Mouse (Mus musculus): ENCODE data around the gene Gm43191.
"Not testable (repeated sequence)": the region's sequence is repeated elsewhere in the genome, so short reads cannot be mapped to it uniquely, and the experiment has no call there.

Gene Gm43191

DNA sequence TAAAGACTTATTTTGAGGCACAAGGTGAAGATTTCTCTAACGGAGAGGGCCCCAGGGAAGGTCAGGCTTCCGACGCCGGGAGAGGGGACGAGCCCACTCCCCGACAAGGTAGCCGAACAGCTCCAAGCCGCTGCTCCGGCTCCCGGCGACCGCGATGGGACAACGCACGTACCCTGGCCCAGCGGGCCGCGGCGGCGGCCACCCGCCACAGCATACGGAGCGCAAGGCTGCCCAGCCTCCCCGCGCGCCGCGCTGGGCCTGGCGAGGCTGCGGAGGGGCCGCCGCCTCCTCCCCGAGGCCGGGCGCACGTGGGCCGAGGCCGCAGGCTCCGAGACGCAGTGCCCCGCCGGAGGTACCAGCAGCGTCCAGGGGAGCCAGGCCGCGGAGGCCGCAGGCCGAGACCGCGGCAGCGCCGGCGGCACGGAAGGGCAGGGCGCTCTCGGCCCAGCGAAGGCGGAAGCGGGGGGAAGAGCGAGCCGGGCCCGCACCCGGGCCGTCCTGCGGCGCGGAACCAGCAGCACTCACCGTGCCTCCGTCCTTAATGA is 19.1 kb downstream of the Gm43191 start:
- peak in 1 of 2 experiments; percentile 19 for DNase-seq (ENCODE audit: low spot score in 2 of 2)

DNA sequence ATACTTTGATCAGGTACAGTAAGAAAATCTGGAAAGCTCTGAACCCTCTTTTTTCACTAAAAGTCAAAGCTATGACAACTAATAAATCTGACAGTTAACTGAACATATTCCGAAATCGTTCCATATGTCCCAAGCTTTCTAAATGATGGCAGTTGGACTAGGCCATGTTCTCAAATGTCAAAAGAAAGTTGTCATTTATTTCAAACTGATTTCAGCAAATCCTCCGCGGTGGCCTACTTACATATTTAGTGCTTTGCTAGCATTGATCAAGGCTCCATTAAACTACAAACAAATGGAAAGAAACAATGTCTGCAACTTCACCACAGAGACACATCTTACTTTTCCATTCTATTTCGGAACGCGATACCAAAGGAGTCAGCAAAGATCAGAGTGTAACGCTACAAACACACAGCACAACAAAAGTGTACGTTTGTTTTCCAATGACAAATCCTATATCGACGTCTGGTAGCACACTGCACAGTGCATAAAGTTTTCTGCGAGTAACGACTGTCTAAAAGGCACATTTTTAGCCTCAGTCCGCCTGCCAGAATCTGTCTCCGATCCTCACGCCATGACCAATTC is 19.7 kb downstream of the Gm43191 start:
- no peak for DNase-seq (ENCODE audit: low spot score in 2 of 2)

GRCm38 (mm10) chr3:116659856-116660430 is 21.1 kb downstream of the Gm43191 start:
- DNase-seq (ENCODE audit: low spot score in 2 of 2), result no peak

GRCm38 (mm10) chr3:116658928-116659565 is 22.0 kb downstream of the Gm43191 start:
- no peak for DNase-seq (ENCODE audit: low spot score in 2 of 2)

GRCm38 (mm10) chr3:116656184-116656965 is 24.7 kb downstream of the Gm43191 start:
- no peak for DNase-seq (ENCODE audit: low spot score in 2 of 2)

DNA sequence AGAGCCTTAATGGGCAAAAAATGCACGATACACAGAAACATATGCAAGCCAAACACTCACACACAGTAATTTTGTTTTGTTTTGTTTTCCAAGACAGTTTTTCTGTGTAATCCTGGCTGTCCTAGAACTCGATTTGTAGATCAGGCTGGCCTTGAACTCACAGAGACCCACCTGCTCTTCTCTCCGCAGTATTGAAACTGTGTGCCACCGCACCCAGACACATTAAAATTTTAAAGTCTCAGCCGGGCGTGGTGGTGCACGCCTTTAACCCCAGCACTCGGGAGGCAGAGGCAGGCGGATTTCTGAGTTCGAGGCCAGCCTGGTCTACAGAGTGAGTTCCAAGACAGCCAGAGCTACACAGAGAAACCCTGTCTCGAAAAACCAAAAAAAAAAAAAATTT is 27.0 kb downstream of the Gm43191 start:
- DNase-seq (ENCODE audit: low spot score in 2 of 2), result not testable (repeated sequence)

DNA sequence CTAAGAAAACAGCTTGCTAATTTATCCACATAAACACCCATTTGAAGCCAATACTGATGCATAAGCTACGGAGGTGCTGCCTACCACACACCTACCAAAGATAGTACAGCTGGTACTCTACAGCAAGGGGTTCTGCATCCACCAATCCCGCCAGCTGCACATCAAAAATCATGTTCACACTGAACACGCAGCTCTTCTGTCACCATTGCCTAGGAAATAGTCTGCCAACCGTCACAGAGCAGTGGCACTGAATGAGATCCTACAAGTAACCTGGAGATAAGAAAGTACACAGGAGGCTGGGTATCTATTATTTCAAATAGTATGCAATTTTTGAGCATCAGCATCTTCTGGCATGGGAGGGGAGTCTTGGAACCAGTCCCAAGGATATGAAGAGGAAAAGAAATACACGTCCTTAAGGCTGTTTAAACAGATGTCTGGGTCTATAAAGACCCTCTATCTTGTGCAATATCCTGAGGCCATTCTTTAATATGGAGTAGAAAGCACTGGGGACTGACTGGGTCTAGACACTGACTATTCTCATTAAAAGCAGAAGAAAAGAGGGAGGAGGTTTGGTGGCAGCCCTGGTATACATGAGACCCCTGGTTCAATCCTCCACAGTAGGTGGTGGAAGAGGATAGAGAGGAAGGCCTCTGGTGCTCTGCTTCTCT is 27.6 kb downstream of the Gm43191 start:
- DNase-seq (ENCODE audit: low spot score in 2 of 2), result no peak

DNA sequence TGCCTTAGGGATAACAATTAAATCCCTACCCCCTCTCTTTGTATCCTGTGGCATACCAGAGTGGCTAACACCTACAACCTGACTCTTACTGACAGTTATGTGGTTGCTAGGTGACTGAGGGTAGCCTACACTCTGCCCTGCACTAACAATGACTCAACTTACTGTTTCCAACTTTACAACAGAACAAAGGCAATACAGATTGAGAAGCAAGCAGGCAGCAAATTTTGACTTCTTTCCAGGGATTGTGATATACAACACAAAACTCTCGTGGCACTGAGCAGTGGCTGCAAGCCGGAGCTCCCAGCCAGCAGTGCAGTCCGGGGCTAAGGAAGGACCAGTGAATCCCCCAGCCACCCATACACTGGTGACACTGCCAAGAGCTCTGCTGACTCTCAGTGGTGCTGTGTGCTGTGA is 29.0 kb downstream of the Gm43191 start:
- no peak for DNase-seq (ENCODE audit: low spot score in 2 of 2)

DNA sequence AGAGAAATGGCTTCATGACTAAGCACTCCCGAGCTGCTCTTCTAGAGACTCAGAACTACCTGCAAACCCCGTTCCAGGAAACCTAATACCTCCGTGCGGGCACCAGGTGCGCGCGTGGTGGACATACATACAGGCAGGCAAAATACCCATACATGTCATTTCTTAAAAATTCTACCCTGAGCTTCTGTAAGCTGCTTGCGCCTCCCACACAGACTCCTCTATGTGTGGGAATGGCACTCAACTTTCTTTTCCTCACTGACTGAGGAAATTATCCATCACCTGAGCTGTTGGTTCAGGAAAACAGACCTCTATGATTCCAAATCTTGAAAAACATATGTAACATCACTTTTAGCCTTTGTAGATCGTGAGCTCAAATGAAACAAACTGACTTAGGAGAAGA is 30.4 kb downstream of the Gm43191 start:
- peak in 1 of 2 experiments; percentile 28 for DNase-seq (ENCODE audit: low spot score in 2 of 2)

DNA sequence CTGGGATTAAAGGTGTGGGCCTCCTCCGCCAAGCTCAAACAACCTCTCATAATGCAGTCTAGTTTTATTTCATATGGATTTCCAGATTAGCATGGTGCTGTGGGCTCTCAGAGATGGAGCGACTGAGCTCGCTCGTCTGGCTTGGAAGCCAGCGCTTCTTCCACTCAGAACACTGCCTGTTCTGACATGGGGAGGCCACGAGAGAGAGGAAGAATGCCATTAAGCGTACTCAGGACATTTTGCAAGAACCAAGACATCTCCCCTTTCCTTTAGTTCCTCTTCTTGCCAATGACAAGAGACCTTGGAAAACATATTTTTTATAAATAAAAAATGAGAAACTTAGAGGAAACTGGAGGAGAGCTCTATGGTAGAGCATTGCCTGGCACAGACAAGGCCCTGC is 32.3 kb downstream of the Gm43191 start:
- no peak for DNase-seq (ENCODE audit: low spot score in 2 of 2)

GRCm38 (mm10) chr3:116646387-116646786 is 34.7 kb downstream of the Gm43191 start:
- no peak for DNase-seq (ENCODE audit: low spot score in 2 of 2)

GRCm38 (mm10) chr3:116642373-116642772 is 38.7 kb downstream of the Gm43191 start:
- no peak for DNase-seq (ENCODE audit: low spot score in 2 of 2)

DNA sequence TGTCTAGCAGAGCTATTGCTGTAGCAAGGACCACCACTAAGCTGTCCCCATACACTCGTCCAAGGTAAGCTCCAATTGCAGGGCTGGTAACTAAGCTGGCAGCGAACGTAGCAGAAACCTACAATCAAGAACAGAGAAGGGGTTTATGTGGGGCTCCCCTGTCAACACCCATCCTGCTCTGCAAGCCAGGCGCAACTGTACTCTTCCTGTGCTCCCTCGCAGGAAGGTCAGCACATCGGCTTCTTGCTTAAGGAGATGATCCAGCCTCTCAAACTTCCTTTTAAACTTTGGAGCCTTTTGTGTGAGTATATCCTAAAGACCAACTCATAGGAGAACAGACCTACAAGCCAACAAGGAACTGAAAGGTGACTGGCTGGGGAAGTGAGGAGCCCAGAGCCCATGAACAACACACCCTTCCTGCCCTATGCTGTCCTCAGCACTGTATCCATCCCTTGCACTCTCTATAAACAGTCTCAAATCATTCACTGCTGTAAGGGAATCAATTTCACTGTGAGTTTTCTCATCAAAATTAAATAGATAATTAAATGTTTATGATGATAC is 39.2 kb downstream of the Gm43191 start:
- no peak for DNase-seq (ENCODE audit: low spot score in 2 of 2)

DNA sequence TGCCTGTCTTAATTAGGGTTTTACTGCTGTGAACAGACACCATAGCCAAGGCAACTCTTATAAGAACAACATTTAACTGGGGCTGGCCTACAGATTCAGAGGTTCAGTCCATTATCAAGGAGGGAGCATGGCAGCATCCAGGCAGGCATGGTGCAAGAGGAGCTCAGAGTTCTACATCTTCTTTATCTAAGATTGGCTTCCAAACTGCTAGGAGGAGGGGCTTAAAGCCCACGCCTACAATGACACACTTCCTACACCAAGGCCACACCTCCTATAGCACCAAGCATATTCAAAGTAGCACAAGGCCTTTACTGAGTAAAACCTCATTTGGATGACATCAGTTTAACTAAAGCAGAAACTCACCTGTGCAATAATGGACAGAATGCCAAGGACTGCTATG is 41.0 kb downstream of the Gm43191 start:
- no peak for DNase-seq (ENCODE audit: low spot score in 2 of 2)

DNA sequence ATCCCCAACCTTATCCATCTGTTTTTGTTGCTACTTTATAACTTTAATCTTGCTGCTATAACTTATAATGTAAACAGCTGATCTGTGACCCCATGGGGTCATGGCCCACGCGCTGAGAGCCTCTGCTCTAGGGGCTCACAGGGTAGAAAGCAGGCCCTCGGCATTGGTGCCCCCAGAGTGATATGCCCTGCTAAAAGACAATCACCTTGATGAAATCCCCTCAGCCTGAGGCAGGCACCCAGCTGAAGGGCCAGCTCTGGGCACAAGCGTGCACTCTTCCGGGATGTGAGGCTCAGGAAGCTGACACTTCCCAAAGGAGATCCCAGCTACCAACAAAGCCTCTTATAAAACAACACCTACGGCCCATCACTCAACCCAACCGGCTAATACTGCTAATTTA is 42.5 kb downstream of the Gm43191 start:
- no peak for DNase-seq (ENCODE audit: low spot score in 2 of 2)

GRCm38 (mm10) chr3:116637693-116638476 is 43.2 kb downstream of the Gm43191 start:
- no peak for DNase-seq (ENCODE audit: low spot score in 2 of 2)

- no peak for DNase-seq (ENCODE audit: low spot score in 2 of 2)
Measured at GRCm38 (mm10) chr3:116635799-116636198, 45.3 kb downstream of the Gm43191 start.

DNA sequence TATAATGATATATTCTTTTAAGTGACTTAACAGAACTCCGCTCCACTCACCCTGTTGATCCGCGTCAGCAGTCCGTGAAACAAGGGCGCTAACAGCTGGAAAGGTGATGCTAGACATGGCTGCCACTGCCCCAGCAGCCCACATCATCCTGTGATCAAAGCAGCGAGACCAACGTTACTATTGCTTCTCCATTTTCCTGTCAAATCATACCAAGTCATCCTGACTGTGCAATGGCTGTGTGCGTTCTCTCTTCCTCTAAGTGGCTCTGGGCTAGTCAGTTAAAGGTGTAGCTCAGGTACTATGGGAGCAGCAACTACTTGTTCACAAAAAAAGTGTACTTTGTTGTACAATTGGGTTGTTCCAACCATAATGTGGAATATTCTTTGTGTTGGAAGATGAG is 46.2 kb downstream of the Gm43191 start:
- no peak for DNase-seq (ENCODE audit: low spot score in 2 of 2)

- no peak for DNase-seq (ENCODE audit: low spot score in 2 of 2)
Measured at GRCm38 (mm10) chr3:116634091-116634490, 47.0 kb downstream of the Gm43191 start.

- DNase-seq (ENCODE audit: low spot score in 2 of 2), result no peak
Measured at GRCm38 (mm10) chr3:116632971-116633370, 48.1 kb downstream of the Gm43191 start.

DNA sequence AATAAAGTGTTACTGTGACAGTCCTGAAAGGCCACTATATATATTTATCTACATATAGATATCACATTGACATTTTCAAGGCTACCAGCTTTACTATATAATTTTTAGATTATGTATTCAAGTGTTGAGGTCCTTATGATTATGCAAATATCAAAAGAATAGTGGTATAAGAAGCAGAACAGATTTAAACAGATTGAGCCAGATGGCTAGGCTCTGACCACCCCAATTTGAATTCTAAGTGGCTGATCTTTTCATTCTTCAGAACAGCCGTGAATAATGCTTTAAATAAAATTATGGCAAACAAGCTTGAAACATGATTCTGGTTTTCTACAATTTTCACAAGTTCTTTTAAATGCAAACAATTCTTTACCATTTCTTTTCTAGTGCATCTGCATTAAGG is 49.6 kb downstream of the Gm43191 start:
- no peak for DNase-seq (ENCODE audit: low spot score in 2 of 2)

Data from right cerebral cortex, postnatal 36 days (tissue).